Mouse (Mus musculus): Measurements from ENCODE around the gene Ykt6. TPM values are rescaled to one million over a fixed set of nuclear protein-coding genes. Genes with fewer than 3 reads are reported as not detected.

The Ykt6 gene
- polyA plus RNA-seq, 2 experiments, result 9.6 to 18.7 TPM

GRCm38 (mm10) chr11:5983629-5984028 is 28.1 kb downstream of the Ykt6 start:
- Histone ChIP-seq H3K27ac (no peak overlapping the region), H3K4me1 (replicated peaks; ENCODE audit: control insufficient read depth in 2 of 2, insufficient read depth in 2 of 2, low read length in 1 of 2) (no peaks in the 10 kb centered on the region), H3K27me3 (ENCODE audit: control insufficient read depth, insufficient read depth, low read length) (no peaks in the 10 kb centered on the region), H3K9ac (replicated peaks) (no peak overlapping the region), H3K36me3 (replicated peaks; ENCODE audit: control insufficient read depth, insufficient read depth, low read depth) (no peaks in the 10 kb centered on the region), H3K4me2 (ENCODE audit: low read depth) (no peak overlapping the region), H3K4me3 (ENCODE audit: insufficient read depth in 1 of 2, low read depth in 2 of 2, low read length in 2 of 2) (no peak overlapping the region), H3K9me3 (ENCODE audit: control insufficient read depth, low read length) (no peaks in the 10 kb centered on the region)
- WGBS (ENCODE audit: insufficient replicate concordance), result 70% methylated on average over 5 of the region's 5 CpGs
- ATAC-seq (ENCODE audit: insufficient read depth), result no peak
- no peak for DNase-seq (ENCODE audit: low read depth in 3 of 3, low spot score in 3 of 3)
- no peak for TF ChIP-seq CTCF (IDR thresholded peaks at IDR 0.05; ENCODE audit: low read depth)
- no peak for TF ChIP-seq EP300 (IDR thresholded peaks at IDR 0.05; ENCODE audit: low read depth)

GRCm38 (mm10) chr11:5988126-5988525 is 32.6 kb downstream of the Ykt6 start:
- DNase-seq (ENCODE audit: low read depth in 3 of 3, low spot score in 3 of 3) (no peak), ATAC-seq (ENCODE audit: insufficient read depth) (no peak)
- no peak overlapping the region for H3K27ac ChIP-seq
- no peaks in the 10 kb centered on the region for H3K9me3 ChIP-seq (ENCODE audit: control insufficient read depth, low read length)
- WGBS (ENCODE audit: insufficient replicate concordance), result 55% methylated on average over 10 of the region's 10 CpGs
- H3K9ac ChIP-seq (replicated peaks), result no peak overlapping the region
- H3K36me3 ChIP-seq (replicated peaks; ENCODE audit: control insufficient read depth, insufficient read depth, low read depth), result no peaks in the 10 kb centered on the region
- H3K27me3 ChIP-seq (ENCODE audit: control insufficient read depth, insufficient read depth, low read length), result no peaks in the 10 kb centered on the region
- no peak overlapping the region for H3K4me2 ChIP-seq (ENCODE audit: low read depth)
- no peaks in the 10 kb centered on the region for H3K4me1 ChIP-seq (replicated peaks; ENCODE audit: control insufficient read depth in 2 of 2, insufficient read depth in 2 of 2, low read length in 1 of 2)
- no peak overlapping the region for H3K4me3 ChIP-seq (ENCODE audit: insufficient read depth in 1 of 2, low read depth in 2 of 2, low read length in 2 of 2)
- no peak for TF ChIP-seq EP300 (IDR thresholded peaks at IDR 0.05; ENCODE audit: low read depth)
- no peak for TF ChIP-seq CTCF (IDR thresholded peaks at IDR 0.05; ENCODE audit: low read depth)

GRCm38 (mm10) chr11:5989954-5990593 is 34.6 kb downstream of the Ykt6 start:
- Histone ChIP-seq H3K4me3 (ENCODE audit: insufficient read depth in 1 of 2, low read depth in 2 of 2, low read length in 2 of 2) (no peak overlapping the region), H3K9ac (replicated peaks) (no peak overlapping the region), H3K27ac (no peak overlapping the region), H3K4me1 (replicated peaks; ENCODE audit: control insufficient read depth in 2 of 2, insufficient read depth in 2 of 2, low read length in 1 of 2) (no peaks in the 10 kb centered on the region), H3K9me3 (ENCODE audit: control insufficient read depth, low read length) (no peaks in the 10 kb centered on the region), H3K27me3 (ENCODE audit: control insufficient read depth, insufficient read depth, low read length) (no peaks in the 10 kb centered on the region), H3K36me3 (replicated peaks; ENCODE audit: control insufficient read depth, insufficient read depth, low read depth) (no peaks in the 10 kb centered on the region), H3K4me2 (ENCODE audit: low read depth) (no peak overlapping the region)
- no peak for DNase-seq (ENCODE audit: low read depth in 3 of 3, low spot score in 3 of 3)
- TF ChIP-seq CTCF (IDR thresholded peaks at IDR 0.05; ENCODE audit: low read depth) (no peak), EP300 (IDR thresholded peaks at IDR 0.05; ENCODE audit: low read depth) (no peak)
- 69% methylated on average over 16 of the region's 16 CpGs for WGBS (ENCODE audit: insufficient replicate concordance)
- no peak for ATAC-seq (ENCODE audit: insufficient read depth)

- Histone ChIP-seq H3K27me3 (ENCODE audit: control insufficient read depth, insufficient read depth, low read length) (no peaks in the 10 kb centered on the region), H3K27ac (no peak overlapping the region), H3K9me3 (ENCODE audit: control insufficient read depth, low read length) (no peaks in the 10 kb centered on the region), H3K36me3 (replicated peaks; ENCODE audit: control insufficient read depth, insufficient read depth, low read depth) (no peaks in the 10 kb centered on the region), H3K4me3 (ENCODE audit: insufficient read depth in 1 of 2, low read depth in 2 of 2, low read length in 2 of 2) (no peak overlapping the region), H3K9ac (replicated peaks) (no peak overlapping the region), H3K4me1 (replicated peaks; ENCODE audit: control insufficient read depth in 2 of 2, insufficient read depth in 2 of 2, low read length in 1 of 2) (no peaks in the 10 kb centered on the region), H3K4me2 (ENCODE audit: low read depth) (no peak overlapping the region)
- TF ChIP-seq CTCF (IDR thresholded peaks at IDR 0.05; ENCODE audit: low read depth) (peak; percentile 76), EP300 (IDR thresholded peaks at IDR 0.05; ENCODE audit: low read depth) (no peak)
- WGBS (ENCODE audit: insufficient replicate concordance), result 25% methylated on average over 4 of the region's 4 CpGs
- peak in 2 of 3 experiments; percentile 20 to 24 for DNase-seq (ENCODE audit: low read depth in 3 of 3, low spot score in 3 of 3)
- no peak for ATAC-seq (ENCODE audit: insufficient read depth)
These were observed 35.4 kb downstream of the Ykt6 start for GRCm38 (mm10) chr11:5990910-5991309.

DNA sequence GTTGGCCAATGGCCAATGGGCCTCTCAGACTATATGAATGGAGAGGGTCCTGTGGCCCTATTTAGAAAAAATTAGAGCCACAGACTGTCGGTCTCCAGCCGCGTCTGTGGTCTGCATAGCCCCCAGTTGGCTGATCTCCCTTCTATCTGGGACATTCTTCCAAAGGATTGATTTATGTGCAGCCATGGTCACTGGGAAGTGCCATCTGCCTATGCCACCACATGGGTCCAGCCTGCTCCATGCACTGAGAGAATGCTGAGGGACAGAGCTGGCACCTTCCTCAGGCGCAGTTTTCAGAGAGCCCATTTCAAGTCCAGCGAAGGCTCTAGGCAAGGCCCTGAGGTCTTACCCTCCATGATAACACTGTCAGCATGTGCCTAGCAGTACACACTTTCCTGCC is 38.7 kb downstream of the Ykt6 start:
- H3K4me1 ChIP-seq (replicated peaks; ENCODE audit: control insufficient read depth in 2 of 2, insufficient read depth in 2 of 2, low read length in 1 of 2), result no peaks in the 10 kb centered on the region
- no peak for TF ChIP-seq CTCF (IDR thresholded peaks at IDR 0.05; ENCODE audit: low read depth)
- TF ChIP-seq EP300 (IDR thresholded peaks at IDR 0.05; ENCODE audit: low read depth), result no peak

More for the DNA sequence above, 38.7 kb downstream of the Ykt6 start:
- Histone ChIP-seq H3K9me3 (ENCODE audit: control insufficient read depth, low read length) (no peaks in the 10 kb centered on the region), H3K27ac (no peak overlapping the region), H3K36me3 (replicated peaks; ENCODE audit: control insufficient read depth, insufficient read depth, low read depth) (no peaks in the 10 kb centered on the region), H3K4me3 (ENCODE audit: insufficient read depth in 1 of 2, low read depth in 2 of 2, low read length in 2 of 2) (no peak overlapping the region), H3K27me3 (ENCODE audit: control insufficient read depth, insufficient read depth, low read length) (no peaks in the 10 kb centered on the region), H3K9ac (replicated peaks) (no peak overlapping the region), H3K4me2 (ENCODE audit: low read depth) (no peak overlapping the region)
- DNase-seq (ENCODE audit: low read depth in 3 of 3, low spot score in 3 of 3), result no peak
- ATAC-seq (ENCODE audit: insufficient read depth), result no peak
- 81% methylated on average over 5 of the region's 5 CpGs for WGBS (ENCODE audit: insufficient replicate concordance)
